ENCODE assay signal across 21 mouse cellular contexts in genomic region chrX:10108558-10108957, GRCm38 (mm10). TPM values are rescaled to one million over a fixed set of nuclear protein-coding genes. Genes with fewer than 3 reads are reported as not detected.
DNase-seq lines count a peak whose midpoint lies in the region; ATAC-seq and TF ChIP-seq lines count a peak whose summit lies in the region.
"Had no signal": no experiment of that assay in that cellular context is flagged by ENCODE, and none has a peak within 500 bp of the region (broad histone marks: within the 10 kb centered on the region; RNA-seq: fewer than 3 reads in every experiment).

No protein-coding gene starts in this region.

- no peak overlapping the region for H3K27ac ChIP-seq in forebrain, embryonic 15.5 days (replicated peaks)
- H3K27ac ChIP-seq in forebrain, embryonic 11.5 days (ENCODE audit: low read depth, low read length) = no peak overlapping the region
- 0 out of 2 replicates have a peak overlapping the region, but pooled peaks have one; percentile 6 for H3K27ac ChIP-seq in lung, embryonic 16.5 days (ENCODE audit: low read length)
- H3K27ac ChIP-seq in ES-E14 (ENCODE audit: insufficient read depth, low read depth, low read length, poor library complexity, severe bottlenecking) = no peak overlapping the region
- H3K27ac ChIP-seq: heart, embryonic 13.5 days; hindbrain, embryonic 15.5 days; limb, embryonic 15.5 days; lung, embryonic 15.5 days; neural tube, embryonic 13.5 days had no signal

- no peak overlapping the region for H3K9ac ChIP-seq in forebrain, embryonic 15.5 days (replicated peaks)
- no peak overlapping the region for H3K9ac ChIP-seq in forebrain, embryonic 11.5 days (ENCODE audit: low read length)
- H3K9ac ChIP-seq in lung, embryonic 16.5 days (ENCODE audit: low read length) = no peak overlapping the region
- no peak overlapping the region for H3K9ac ChIP-seq in ES-E14 (ENCODE audit: insufficient read depth, low read depth, low read length, poor library complexity, severe bottlenecking)
- H3K9ac ChIP-seq: heart, embryonic 13.5 days; hindbrain, embryonic 15.5 days; limb, embryonic 15.5 days; lung, embryonic 15.5 days; neural tube, embryonic 13.5 days had no signal

- no peaks in the 10 kb centered on the region for H3K4me1 ChIP-seq in forebrain, embryonic 15.5 days
- no peaks in the 10 kb centered on the region for H3K4me1 ChIP-seq in forebrain, embryonic 11.5 days (replicated peaks; ENCODE audit: control insufficient read depth, insufficient read depth, low read length)
- H3K4me1 ChIP-seq in lung, embryonic 16.5 days (replicated peaks; ENCODE audit: control insufficient read depth, insufficient read depth, low read length) = no peaks in the 10 kb centered on the region
- H3K4me1 ChIP-seq in ES-E14 (ENCODE audit: control insufficient read depth in 2 of 2, insufficient read depth in 2 of 2, low read length in 2 of 2, poor library complexity in 1 of 2) = no peaks in the 10 kb centered on the region
- H3K4me1 ChIP-seq: heart, embryonic 13.5 days; hindbrain, embryonic 15.5 days; limb, embryonic 15.5 days; lung, embryonic 15.5 days; neural tube, embryonic 13.5 days had no signal

- in situ Hi-C loops in ES-E14 (cut with MboI; ENCODE audit: low sequenced_read_pairs in 2 of 2, unreplicated experiment in 2 of 2) = no loop called here

- no peak for DNase-seq in forebrain, embryonic 11.5 days (ENCODE audit: low spot score)
- DNase-seq in lung, postnatal 14 days = no peak
- DNase-seq in ES-E14 (ENCODE audit: low read depth, low spot score) = no peak
- no peak for DNase-seq in gastrocnemius, adult 8-10 months (ENCODE audit: low spot score in 2 of 2)
- no peak for DNase-seq in left cerebral cortex, postnatal 4 days
- DNase-seq: adrenal gland, postnatal 14 days; cerebellum, adult 2 months; gastrocnemius, postnatal 25 days; heart, postnatal 36 days; kidney, postnatal 25 days had no signal

- no peaks in the 10 kb centered on the region for H3K36me3 ChIP-seq in forebrain, embryonic 15.5 days
- no peaks in the 10 kb centered on the region for H3K36me3 ChIP-seq in forebrain, embryonic 11.5 days (ENCODE audit: control insufficient read depth, insufficient read depth, low read length)
- no peaks in the 10 kb centered on the region for H3K36me3 ChIP-seq in lung, embryonic 16.5 days (ENCODE audit: control insufficient read depth, insufficient read depth, low read length)
- H3K36me3 ChIP-seq in ES-E14 (ENCODE audit: control insufficient read depth, insufficient read depth, low read length, poor library complexity, severe bottlenecking) = no peaks in the 10 kb centered on the region
- H3K36me3 ChIP-seq: heart, embryonic 13.5 days; hindbrain, embryonic 15.5 days; limb, embryonic 15.5 days; lung, embryonic 15.5 days; neural tube, embryonic 13.5 days had no signal

- intact Hi-C loops in left cerebral cortex, postnatal 4 days (cut with DNase I) = no loop called here

- 38% methylated on average over 4 of the region's 4 CpGs for WGBS in forebrain, embryonic 15.5 days
- WGBS in forebrain, embryonic 11.5 days = 79% methylated on average over 4 of the region's 4 CpGs
- 37% methylated on average over 4 of the region's 4 CpGs for WGBS in lung, embryonic 16.5 days

- ATAC-seq in forebrain, embryonic 15.5 days (replicated peaks) = peak; percentile 61; the same call in 1 of the 2 replicates
- ATAC-seq in forebrain, embryonic 11.5 days (replicated peaks; ENCODE audit: low FRiP score) = no peak
- ATAC-seq in lung, embryonic 16.5 days (ENCODE audit: low read depth) = peak; percentile 52
- ATAC-seq in granulocyte monocyte progenitor cell, adult 5-6 weeks (replicated peaks; ENCODE audit: poor library complexity, severe bottlenecking) = peak; percentile 97
- ATAC-seq: intestine, embryonic 16.5 days had no signal

- H3K4me3 ChIP-seq in forebrain, embryonic 15.5 days = no peak overlapping the region
- H3K4me3 ChIP-seq in forebrain, embryonic 11.5 days (ENCODE audit: low read depth, low read length) = no peak overlapping the region
- H3K4me3 ChIP-seq in lung, embryonic 16.5 days (ENCODE audit: low read length) = no peak overlapping the region
- H3K4me3 ChIP-seq in ES-E14 (ENCODE audit: insufficient read depth in 1 of 2, low read depth in 1 of 2, low read length in 2 of 2, poor library complexity in 1 of 2, severe bottlenecking in 1 of 2) = no peak overlapping the region
- H3K4me3 ChIP-seq: heart, embryonic 13.5 days; hindbrain, embryonic 15.5 days; limb, embryonic 15.5 days; lung, embryonic 15.5 days; neural tube, embryonic 13.5 days had no signal

- no peaks in the 10 kb centered on the region for H3K27me3 ChIP-seq in forebrain, embryonic 15.5 days
- H3K27me3 ChIP-seq in forebrain, embryonic 11.5 days (ENCODE audit: control insufficient read depth, insufficient read depth, low read length) = no peaks in the 10 kb centered on the region
- H3K27me3 ChIP-seq in lung, embryonic 16.5 days (ENCODE audit: control insufficient read depth, insufficient read depth, low read depth, low read length) = no peaks in the 10 kb centered on the region
- H3K27me3 ChIP-seq: heart, embryonic 13.5 days; hindbrain, embryonic 15.5 days; limb, embryonic 15.5 days; lung, embryonic 15.5 days; neural tube, embryonic 13.5 days had no signal

- no peak overlapping the region for H3K4me2 ChIP-seq in forebrain, embryonic 15.5 days (replicated peaks)
- no peak overlapping the region for H3K4me2 ChIP-seq in forebrain, embryonic 11.5 days (ENCODE audit: low read depth, low read length, severe bottlenecking)
- H3K4me2 ChIP-seq in lung, embryonic 16.5 days (ENCODE audit: low read depth, low read length) = no peak overlapping the region
- H3K4me2 ChIP-seq: heart, embryonic 13.5 days; hindbrain, embryonic 15.5 days; limb, embryonic 15.5 days; lung, embryonic 15.5 days; midbrain, embryonic 11.5 days; neural tube, embryonic 13.5 days had no signal

- no peaks in the 10 kb centered on the region for H3K9me3 ChIP-seq in forebrain, embryonic 15.5 days
- no peaks in the 10 kb centered on the region for H3K9me3 ChIP-seq in forebrain, embryonic 11.5 days (ENCODE audit: control insufficient read depth, low read length)
- H3K9me3 ChIP-seq in lung, embryonic 16.5 days (ENCODE audit: control insufficient read depth, low read length) = no peaks in the 10 kb centered on the region
- no peaks in the 10 kb centered on the region for H3K9me3 ChIP-seq in ES-E14 (ENCODE audit: control insufficient read depth, insufficient read depth, low read depth, low read length)
- H3K9me3 ChIP-seq: heart, embryonic 13.5 days; hindbrain, embryonic 15.5 days; limb, embryonic 15.5 days; lung, embryonic 15.5 days; neural tube, embryonic 13.5 days had no signal

TF ChIP-seq in ES-E14, 5 proteins besides CTCF, POLR2A, EP300 and RAD21:
- no peak for TF ChIP-seq ZC3H11A (IDR thresholded peaks at IDR 0.05; ENCODE audit: borderline replicate concordance, low read depth, low read length)
- no peak for TF ChIP-seq HCFC1 (IDR thresholded peaks at IDR 0.05; ENCODE audit: borderline replicate concordance, insufficient read depth, low read length)
- no peak for TF ChIP-seq CHD2 (IDR thresholded peaks at IDR 0.05; ENCODE audit: low read depth, low read length)
- peak; percentile 73 for TF ChIP-seq MAFK (IDR thresholded peaks at IDR 0.05; ENCODE audit: insufficient read depth, low read depth, low read length)
- TF ChIP-seq ZNF384 (IDR thresholded peaks at IDR 0.05; ENCODE audit: low read depth, low read length) = no peak
TF ChIP-seq in ES-E14: peak in this region for 1.

RNA-seq across cellular contexts. Expression of gene Srpx, which starts 9.0 kb away (rescaled TPM):
- 3.2 and 3.3 TPM in 2 replicates for polyA plus RNA-seq in forebrain, embryonic 15.5 days (2015; fragmentation: Nextera tagmentation; extraction: Ambion mirVana)
- 5.9 TPM in 2 replicates for polyA plus RNA-seq in forebrain, embryonic 11.5 days (2014; fragmentation: Nextera tagmentation; extraction: Ambion mirVana)
- 19.8 and 22.7 TPM in 2 replicates for polyA plus RNA-seq in lung, embryonic 16.5 days (2015; fragmentation: Nextera tagmentation; extraction: Ambion mirVana)
- 0.32 and 0.36 TPM in 2 replicates for total RNA-seq in ES-E14 (2012; rRNA removed)
- not detected in 2 replicates for total RNA-seq in granulocyte monocyte progenitor cell, adult 5-6 weeks (2014; fragmentation: Nextera tagmentation)
- not detected in 2 replicates for total RNA-seq in granulocyte monocyte progenitor cell, adult 5-6 weeks (2017)
- 1 to 10 TPM; 1.0 to 3.2 (median 2.3) TPM for total RNA-seq in gastrocnemius, adult 8-10 months (2022)
- 1 to 10 TPM; 2.1 to 2.2 TPM for total RNA-seq in left cerebral cortex, postnatal 4 days (2021)
- total RNA-seq: MEL had no signal
